ENCODE assay signal across 7 mouse cellular contexts in genomic region chr7:110627099-110627482, GRCm38 (mm10). TPM values are rescaled to one million over a fixed set of nuclear protein-coding genes. Genes with fewer than 3 reads are reported as not detected.
DNase-seq lines count a peak whose midpoint lies in the region; ATAC-seq and TF ChIP-seq lines count a peak whose summit lies in the region.

No protein-coding gene starts in this region.

- DNase-seq in induced T-regulatory cell, adult 2 months (ENCODE audit: low read depth) = peak; percentile 36
- no peak for DNase-seq in right cerebral cortex, postnatal 4 days
- DNase-seq in right cerebral cortex, postnatal 14 days = no peak

- peak overlapping the region; percentile 86 for H3K4me3 ChIP-seq in megakaryocyte, embryonic 14.5 days (replicated peaks)
- H3K4me3 ChIP-seq in embryonic fibroblast, embryonic 13.5 days (ENCODE audit: insufficient read depth, low read length) = peak overlapping the region; percentile 2
- H3K4me3 ChIP-seq in midbrain, embryonic 13.5 days (replicated peaks) = peak overlapping the region; percentile 45

- no peaks in the 10 kb centered on the region for H3K9me3 ChIP-seq in megakaryocyte, embryonic 14.5 days
- H3K9me3 ChIP-seq in midbrain, embryonic 13.5 days = no peaks in the 10 kb centered on the region

- H3K4me2 ChIP-seq in midbrain, embryonic 13.5 days (replicated peaks) = peak overlapping the region; percentile 72

- no peaks in the 10 kb centered on the region for H3K36me3 ChIP-seq in megakaryocyte, embryonic 14.5 days (replicated peaks; ENCODE audit: low read length)
- no peaks in the 10 kb centered on the region for H3K36me3 ChIP-seq in midbrain, embryonic 13.5 days

- TF ChIP-seq CTCF in embryonic fibroblast, embryonic 13.5 days (IDR thresholded peaks at IDR 0.05; ENCODE audit: borderline replicate concordance, insufficient read depth, low read length) = 0 out of 2 replicates have a peak, but pooled peaks have one; percentile 13

- H3K9ac ChIP-seq in midbrain, embryonic 13.5 days (replicated peaks) = no peak overlapping the region

- H3K27me3 ChIP-seq in megakaryocyte, embryonic 14.5 days (replicated peaks) = peaks cover 94% of the 10 kb centered on the region
- peaks cover 81% of the 10 kb centered on the region for H3K27me3 ChIP-seq in midbrain, embryonic 13.5 days

- 3% methylated on average over 12 of the region's 12 CpGs for WGBS in midbrain, embryonic 13.5 days

- no peak for TF ChIP-seq POLR2A in embryonic fibroblast, embryonic 13.5 days (IDR thresholded peaks at IDR 0.05; ENCODE audit: low read depth, low read length)

- peaks cover 55% of the 10 kb centered on the region for H3K4me1 ChIP-seq in megakaryocyte, embryonic 14.5 days
- peaks cover 4% of the 10 kb centered on the region for H3K4me1 ChIP-seq in embryonic fibroblast, embryonic 13.5 days (ENCODE audit: control insufficient read depth, insufficient read depth, low read length)
- H3K4me1 ChIP-seq in midbrain, embryonic 13.5 days (replicated peaks) = peaks cover 41% of the 10 kb centered on the region

- no peak for ATAC-seq in megakaryocyte, adult 5-6 weeks (ENCODE audit: poor library complexity, severe bottlenecking)
- ATAC-seq in midbrain, embryonic 13.5 days = no peak

- no peak overlapping the region for H3K27ac ChIP-seq in embryonic fibroblast, embryonic 13.5 days (ENCODE audit: insufficient read depth, low read length)
- H3K27ac ChIP-seq in midbrain, embryonic 13.5 days = no peak overlapping the region

RNA-seq across cellular contexts. Expression of gene Adm, which starts 0.4 kb away (rescaled TPM):
- polyA plus RNA-seq in megakaryocyte, embryonic 14.5 days (2012; ENCODE audit: insufficient read depth, low replicate concordance) = not detected in 2 replicates
- total RNA-seq in megakaryocyte, adult 5-6 weeks (2015) = 0.13 TPM in 1 of 2 replicates, not detected in the other
- total RNA-seq in megakaryocyte, adult 5-6 weeks (2017) = not detected in 2 replicates
- polyA plus RNA-seq in embryonic fibroblast, embryonic 13.5 days (2011; ENCODE audit: insufficient read length, low read depth, missing spikeins) = 23.5 and 38.5 TPM in 2 replicates
- polyA plus RNA-seq in midbrain, embryonic 13.5 days (2015; fragmentation: Nextera tagmentation; extraction: Ambion mirVana) = 4.5 TPM in 2 replicates

RNA-seq across cellular contexts. Expression of gene Sbf2, which starts 12.4 kb away (rescaled TPM):
- 0.55 TPM in 1 of 2 replicates, not detected in the other for polyA plus RNA-seq in megakaryocyte, embryonic 14.5 days (2012; ENCODE audit: insufficient read depth, low replicate concordance)
- 4.3 and 4.6 TPM in 2 replicates for total RNA-seq in megakaryocyte, adult 5-6 weeks (2015)
- total RNA-seq in megakaryocyte, adult 5-6 weeks (2017) = 2.2 and 2.5 TPM in 2 replicates
- polyA plus RNA-seq in embryonic fibroblast, embryonic 13.5 days (2011; ENCODE audit: insufficient read length, low read depth, missing spikeins) = 55.5 and 66.2 TPM in 2 replicates
- polyA plus RNA-seq in midbrain, embryonic 13.5 days (2015; fragmentation: Nextera tagmentation; extraction: Ambion mirVana) = 57.6 and 63.2 TPM in 2 replicates

Comparison
In these comparisons a context has a peak if more than half of its experiments do, and no peak if none do; other contexts are left out.
1. H3K4me3 ChIP-seq: peak in every context shown above with its lines; median percentile 86 in megakaryocyte, embryonic 14.5 days; 45 in midbrain, embryonic 13.5 days; 2 in embryonic fibroblast, embryonic 13.5 days.
2. RNA of gene Sbf2, which starts 12.4 kb away (polyA plus RNA-seq): 57.6 to 63.2 TPM in midbrain, embryonic 13.5 days and 55.5 to 66.2 TPM in embryonic fibroblast, embryonic 13.5 days; 0.55 TPM in megakaryocyte, embryonic 14.5 days; every median in the first group is over 10 times any median in the second.